Mouse (Mus musculus) lung, adult 2 months (tissue): ENCODE measurements around the gene Dlgap5.

ENCODE experiments used
- CTCF ChIP-seq: fragments of 200-500 bp; IDR thresholded peaks from 2 replicates; pipeline ENCODE4 v1.5.1; 2011; ENCODE audit warnings: mild to moderate bottlenecking, low read length, control low read depth; ENCODE audit not compliant: insufficient read depth
- POLR2A ChIP-seq: fragments of 200-500 bp; IDR thresholded peaks from 2 replicates; pipeline ENCODE4 v1.6.1; 2011; ENCODE audit warnings: low read depth, mild to moderate bottlenecking, control low read depth, low read length, borderline replicate concordance; ENCODE audit errors: extremely low read depth

DNA sequence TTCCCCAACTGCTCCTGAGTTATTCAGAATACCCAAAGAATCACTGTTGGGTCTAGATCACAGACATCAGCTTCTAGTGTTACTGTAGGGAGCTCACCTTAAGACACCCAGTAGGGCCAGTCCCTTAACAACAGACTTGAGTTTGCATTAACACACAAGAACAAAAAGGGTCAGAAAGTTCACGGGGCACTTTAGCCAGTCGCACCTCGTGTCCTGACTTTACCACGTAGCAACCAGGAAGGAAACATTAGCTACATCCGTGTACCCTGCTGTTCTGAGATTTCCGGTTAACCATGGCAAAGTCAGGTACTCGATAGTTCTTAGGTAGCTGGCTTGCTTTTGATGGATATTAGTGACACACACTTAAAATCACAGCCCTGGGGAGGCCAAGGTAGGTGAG, 34.3 kb downstream of the Dlgap5 start:
- TF ChIP-seq CTCF (no peak), POLR2A (no peak)
